Mouse (Mus musculus) forebrain, embryonic 16.5 days (tissue): ENCODE results near the gene Rnaseh2c. TPM values are rescaled to one million over a fixed set of nuclear protein-coding genes. Genes with fewer than 3 reads are reported as not detected.
A peak's percentile ranks its signal among the peaks of the same experiment; 100 is the strongest.

Experiments used
- ATAC-seq: fragments of 200-750 bp; cut with Nextera tagmentation; 2 replicates; pipeline ENCODE4 v1.8.0; 2017; ENCODE audit warnings: mild to moderate bottlenecking, moderate library complexity
- H3K27ac ChIP-seq: fragments of 300-500 bp; sonication (generic); 2 replicates; pipeline ENCODE4 v1.5.1; 2014; ENCODE audit warnings: low read length, control low read depth
- H3K27me3 ChIP-seq: fragments of 300-500 bp; sonication (generic); replicated peaks from 2 replicates; pipeline ENCODE4 v1.6.1; 2014; ENCODE audit warnings: low read length; ENCODE audit not compliant: control insufficient read depth, insufficient read depth
- H3K36me3 ChIP-seq: fragments of 300-500 bp; sonication (generic); 2 replicates; pipeline ENCODE4 v1.6.1; 2014; ENCODE audit not compliant: control insufficient read depth, insufficient read depth
- H3K4me1 ChIP-seq: fragments of 300-500 bp; sonication (generic); replicated peaks from 2 replicates; pipeline ENCODE4 v1.6.1; 2014; ENCODE audit warnings: low read length; ENCODE audit not compliant: control insufficient read depth, insufficient read depth
- H3K4me2 ChIP-seq: fragments of 300-500 bp; sonication (generic); 2 replicates; pipeline ENCODE4 v1.6.1; 2014; ENCODE audit warnings: mild to moderate bottlenecking, low read length, control low read depth
- H3K4me3 ChIP-seq: fragments of 300-500 bp; sonication (generic); replicated peaks from 2 replicates; pipeline ENCODE4 v1.5.1; 2014; ENCODE audit warnings: mild to moderate bottlenecking, low read length, control low read depth
- H3K9ac ChIP-seq: fragments of 300-500 bp; sonication (generic); replicated peaks from 2 replicates; pipeline ENCODE4 v1.6.1; 2014; ENCODE audit warnings: low read depth, low read length, control low read depth
- H3K9me3 ChIP-seq: fragments of 300-500 bp; sonication (generic); 2 replicates; pipeline ENCODE4 v1.6.1; 2016; ENCODE audit warnings: low read length; ENCODE audit not compliant: control insufficient read depth
- WGBS: fragments of 180-500 bp; shearing (Covaris S2); extraction: QIAGEN DNeasy Blood & Tissue Kit; methylation state at CpG from one replicate; pipeline ENCODE4 v1.1.7; 2014; 5-methylcytosine and 5-hydroxymethylcytosine counted together
- polyA plus RNA-seq: library from polyadenylated mRNA; unstranded; fragments of >200 nt; fragmentation: Nextera tagmentation; extraction: Ambion mirVana; gene quantifications from 2 replicates; pipeline ENCODE4 v1.2.1, GENCODE M21; 2015

The Rnaseh2c gene
- polyA plus RNA-seq, 1 experiment from 2014 or later, result 81.0 TPM

DNA sequence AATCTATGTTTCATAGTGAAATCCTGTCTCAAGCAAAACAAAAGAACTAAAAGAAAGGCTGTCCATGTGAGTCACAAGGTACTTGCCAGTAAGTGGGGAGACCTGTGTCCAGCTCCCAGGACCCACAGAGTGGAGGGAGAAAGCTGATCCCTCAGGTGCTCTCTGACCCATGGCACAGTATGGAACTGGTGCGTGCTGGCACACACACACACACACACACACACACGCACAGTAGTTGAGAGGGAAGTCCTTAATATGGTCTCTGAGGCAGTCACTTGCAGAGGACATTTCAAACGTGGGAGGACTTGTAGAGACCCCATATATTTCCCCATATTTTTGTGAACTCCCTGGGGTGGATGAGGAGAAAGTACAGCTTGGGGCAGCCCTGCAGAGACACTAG lies 39.8 kb upstream of the Rnaseh2c start:
- Histone ChIP-seq H3K4me3 (no peak overlapping the region), H3K27me3 (peaks cover 70% of the 10 kb centered on the region), H3K9ac (no peak overlapping the region), H3K9me3 (no peaks in the 10 kb centered on the region), H3K36me3 (no peaks in the 10 kb centered on the region), H3K4me2 (no peak overlapping the region), H3K4me1 (peaks cover 14% of the 10 kb centered on the region), H3K27ac (no peak overlapping the region)
- ATAC-seq, result no peak
- WGBS, result 57% methylated on average over 3 of the region's 3 CpGs

DNA sequence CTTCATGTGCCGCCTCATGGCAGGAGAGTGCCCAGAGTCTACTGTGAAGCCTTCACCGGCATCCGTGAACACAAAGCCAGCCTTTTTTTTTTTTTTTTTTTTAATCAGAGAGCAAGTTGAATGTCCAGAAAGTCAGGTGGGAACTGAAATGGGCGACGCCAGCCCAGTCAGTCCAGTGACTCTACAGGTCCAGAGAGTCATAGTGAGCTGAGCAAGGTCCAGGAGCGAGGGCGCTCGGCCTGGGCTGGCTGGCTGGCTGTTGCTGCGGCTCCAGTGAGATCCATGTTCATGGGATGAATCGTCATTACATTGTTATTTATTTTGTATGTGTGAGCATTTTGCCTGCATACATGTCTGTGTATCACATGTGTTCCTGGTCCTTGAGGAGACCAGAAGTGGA lies 38.9 kb upstream of the Rnaseh2c start:
- WGBS, result 88% methylated on average over 10 of the region's 10 CpGs
- H3K9ac ChIP-seq, result no peak overlapping the region
- H3K27ac ChIP-seq, result no peak overlapping the region
- peaks cover 18% of the 10 kb centered on the region for H3K4me1 ChIP-seq
- no peak overlapping the region for H3K4me3 ChIP-seq
- no peaks in the 10 kb centered on the region for H3K36me3 ChIP-seq
- no peak overlapping the region for H3K4me2 ChIP-seq
- no peaks in the 10 kb centered on the region for H3K9me3 ChIP-seq
- H3K27me3 ChIP-seq, result peaks cover 64% of the 10 kb centered on the region
- ATAC-seq, result no peak

DNA sequence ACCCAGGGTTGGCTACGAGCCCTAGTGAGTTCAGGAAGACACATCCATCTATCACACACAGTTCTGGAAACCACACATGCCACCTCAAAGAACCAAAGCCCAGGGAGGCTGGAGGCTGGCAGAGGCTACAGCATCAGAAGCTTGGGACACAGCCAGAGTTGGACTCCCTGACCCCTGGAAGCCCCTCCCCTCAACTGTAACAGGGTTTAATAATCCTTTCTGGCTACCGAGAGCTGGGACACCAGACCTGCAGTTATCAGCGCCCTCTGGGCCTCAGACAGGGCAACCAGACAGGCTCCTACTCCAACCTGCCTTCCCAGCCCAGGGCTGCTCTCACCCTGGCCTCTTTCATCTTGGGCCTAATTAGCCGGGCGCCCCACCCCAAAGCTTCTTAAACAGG lies 35.4 kb upstream of the Rnaseh2c start:
- 62% methylated on average over 5 of the region's 5 CpGs for WGBS
- H3K9me3 ChIP-seq, result no peaks in the 10 kb centered on the region
- no peak overlapping the region for H3K4me2 ChIP-seq
- H3K27ac ChIP-seq, result no peak overlapping the region
- no peaks in the 10 kb centered on the region for H3K36me3 ChIP-seq
- H3K9ac ChIP-seq, result no peak overlapping the region
- H3K27me3 ChIP-seq, result peaks cover 29% of the 10 kb centered on the region
- no peak for ATAC-seq
- H3K4me1 ChIP-seq, result peaks cover 16% of the 10 kb centered on the region
- no peak overlapping the region for H3K4me3 ChIP-seq

DNA sequence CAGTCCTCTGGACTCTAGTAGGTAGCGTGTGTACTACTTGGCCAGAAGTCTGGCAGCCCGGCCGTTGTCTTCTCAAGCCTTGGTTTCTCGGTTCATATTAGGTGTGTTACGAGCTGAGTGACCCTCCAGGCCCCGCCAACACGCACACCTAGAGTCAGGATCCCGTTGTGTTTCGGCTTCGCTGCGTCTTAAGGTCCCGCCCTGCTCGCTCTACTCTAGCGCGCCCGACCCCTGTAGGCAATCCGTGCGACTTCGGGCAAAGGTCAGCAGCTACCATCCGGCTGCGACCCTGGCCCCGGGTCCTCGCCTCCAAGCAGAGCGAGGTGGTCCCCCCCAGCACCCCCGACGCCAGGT lies 34.5 kb upstream of the Rnaseh2c start:
- Histone ChIP-seq H3K4me1 (peaks cover 16% of the 10 kb centered on the region), H3K27me3 (peaks cover 21% of the 10 kb centered on the region), H3K4me2 (peak overlapping the region; percentile 96), H3K9ac (peak overlapping the region; percentile 78), H3K4me3 (peak overlapping the region; percentile 86), H3K27ac (peak overlapping the region; percentile 82), H3K36me3 (no peaks in the 10 kb centered on the region), H3K9me3 (no peaks in the 10 kb centered on the region)
- ATAC-seq, result peak; percentile 23
- under 1% methylated on average over 26 of the region's 26 CpGs for WGBS

DNA sequence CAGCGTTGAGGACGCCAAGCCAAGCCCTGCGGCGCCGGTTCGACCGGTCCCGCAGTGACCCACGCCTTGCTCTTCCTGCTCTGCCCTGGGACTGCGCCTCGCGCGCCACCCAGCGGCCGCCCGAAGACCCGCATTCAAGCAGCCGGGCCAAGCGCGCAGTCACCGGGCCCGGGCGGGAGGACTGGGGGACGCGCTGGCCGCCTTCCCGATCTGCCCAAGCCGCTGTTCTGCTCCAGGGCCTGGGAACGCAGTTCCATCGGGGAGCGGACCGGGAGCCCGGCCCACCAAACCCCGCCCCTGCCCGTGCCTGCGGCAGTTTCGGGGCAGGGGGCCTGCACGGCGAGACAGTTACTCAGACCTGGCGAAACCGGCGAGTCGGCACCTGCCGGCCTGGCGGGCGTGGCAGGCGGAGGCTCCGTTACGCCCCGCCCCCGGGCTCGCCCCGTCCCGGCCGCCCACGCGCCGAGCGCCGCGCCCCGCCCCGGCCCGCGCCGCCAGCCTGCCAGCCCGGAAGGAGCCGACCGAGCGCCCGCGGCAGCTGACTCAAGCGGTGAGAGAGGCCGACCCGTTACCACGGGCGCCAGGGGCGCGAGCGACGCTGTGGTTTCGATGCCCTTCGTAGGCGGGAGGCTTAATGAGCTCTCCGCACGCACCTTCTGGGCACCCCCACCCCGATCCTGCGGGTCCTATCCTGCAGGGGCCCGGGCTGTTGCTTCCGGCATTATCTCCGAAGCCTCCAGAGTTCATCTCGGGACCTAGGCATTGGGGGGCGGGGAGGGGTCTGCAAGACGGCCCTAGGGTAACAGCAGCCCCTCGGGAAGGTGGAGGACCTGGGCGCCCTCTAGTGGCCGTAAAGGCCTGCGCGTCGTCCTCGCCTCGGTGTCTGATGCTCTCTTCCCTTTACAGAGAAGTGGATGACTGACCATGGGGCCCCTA lies 33.9 kb upstream of the Rnaseh2c start, which contains the start of gene Ap5b1:
TSS of gene Ap5b1 (plus strand) at position 492 of the 936 bp plus-strand sequence.
- Histone ChIP-seq H3K27me3 (peaks cover 16% of the 10 kb centered on the region), H3K4me3 (peak within 1 kb of the TSS; percentile 86), H3K27ac (peak within 1 kb of the TSS; percentile 82), H3K9ac (peak within 1 kb of the TSS; percentile 78), H3K4me2 (peak within 1 kb of the TSS; percentile 96), H3K9me3 (no peaks in the 10 kb centered on the region), H3K36me3 (no peaks in the 10 kb centered on the region), H3K4me1 (peaks cover 16% of the 10 kb centered on the region)
- peak; percentile 91 for ATAC-seq
- under 1% methylated on average over 86 of the region's 102 CpGs for WGBS

DNA sequence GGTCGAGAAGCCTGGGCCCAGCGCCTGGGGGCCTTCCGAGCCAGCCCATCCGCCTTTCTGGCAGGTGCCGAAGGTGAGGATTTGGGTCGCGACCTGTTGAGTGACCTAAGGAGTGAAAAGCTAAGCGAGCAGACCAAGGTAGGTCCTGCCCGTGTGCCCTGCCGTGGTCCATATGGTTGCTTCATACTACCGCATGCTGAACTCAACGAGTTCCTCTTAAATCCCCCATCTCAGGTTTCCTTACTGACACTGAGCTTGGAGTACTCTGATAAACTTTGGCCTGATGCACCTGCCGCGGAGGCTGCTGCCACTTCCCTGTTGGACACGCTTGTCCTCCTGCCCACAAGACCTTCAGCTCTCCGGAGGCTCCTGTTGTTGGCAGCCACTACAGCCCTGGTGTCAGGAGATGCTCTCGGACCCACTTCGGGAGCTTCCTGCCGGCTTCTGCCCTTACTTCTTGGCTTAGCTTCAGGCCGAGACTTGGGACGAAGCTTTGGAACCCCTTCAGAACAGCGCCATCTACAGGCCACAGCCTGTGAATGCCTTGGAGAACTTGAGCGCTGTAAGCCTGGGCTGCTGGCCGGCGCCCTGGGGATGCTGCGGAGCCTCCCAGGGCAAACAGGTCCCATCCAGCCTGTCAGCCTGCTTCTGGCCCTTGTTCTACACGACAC lies 33.1 kb upstream of the Rnaseh2c start:
- peak overlapping the region; percentile 86 for H3K4me3 ChIP-seq
- 6% methylated on average over 27 of the region's 27 CpGs for WGBS
- ATAC-seq, result peak; percentile 8; the same call in 1 of the 2 replicates
- H3K9me3 ChIP-seq, result no peaks in the 10 kb centered on the region
- H3K4me1 ChIP-seq, result peaks cover 16% of the 10 kb centered on the region
- H3K27me3 ChIP-seq, result peaks cover 11% of the 10 kb centered on the region
- H3K9ac ChIP-seq, result peak overlapping the region; percentile 78
- H3K36me3 ChIP-seq, result no peaks in the 10 kb centered on the region
- H3K4me2 ChIP-seq, result peak overlapping the region; percentile 96
- no peak overlapping the region for H3K27ac ChIP-seq

DNA sequence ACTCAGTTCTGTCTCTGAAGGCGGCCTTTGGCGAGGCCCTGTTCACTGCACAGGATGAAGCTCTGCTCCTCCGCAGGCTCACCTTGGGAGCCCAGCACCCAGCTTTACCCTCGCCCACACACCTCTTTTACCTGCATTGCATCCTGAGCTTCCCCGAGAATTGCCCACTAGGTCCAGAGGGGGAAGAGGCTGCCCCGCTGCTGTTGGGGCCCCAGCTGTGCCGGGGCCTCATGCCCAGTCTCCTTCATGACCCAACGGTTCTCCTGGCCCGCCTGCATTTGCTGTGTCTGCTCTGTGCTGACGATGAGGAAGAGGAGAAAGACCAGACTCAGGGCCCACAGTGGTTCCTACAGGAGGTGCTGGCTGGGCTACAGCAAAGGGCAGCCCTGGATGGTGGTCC lies 32.2 kb upstream of the Rnaseh2c start:
- H3K4me1 ChIP-seq, result peaks cover 16% of the 10 kb centered on the region
- 91% methylated on average over 10 of the region's 10 CpGs for WGBS
- no peak overlapping the region for H3K4me3 ChIP-seq
- H3K36me3 ChIP-seq, result no peaks in the 10 kb centered on the region
- H3K9me3 ChIP-seq, result no peaks in the 10 kb centered on the region
- H3K9ac ChIP-seq, result no peak overlapping the region
- no peak for ATAC-seq
- H3K27ac ChIP-seq, result no peak overlapping the region
- H3K27me3 ChIP-seq, result peaks cover 7% of the 10 kb centered on the region
- no peak overlapping the region for H3K4me2 ChIP-seq

DNA sequence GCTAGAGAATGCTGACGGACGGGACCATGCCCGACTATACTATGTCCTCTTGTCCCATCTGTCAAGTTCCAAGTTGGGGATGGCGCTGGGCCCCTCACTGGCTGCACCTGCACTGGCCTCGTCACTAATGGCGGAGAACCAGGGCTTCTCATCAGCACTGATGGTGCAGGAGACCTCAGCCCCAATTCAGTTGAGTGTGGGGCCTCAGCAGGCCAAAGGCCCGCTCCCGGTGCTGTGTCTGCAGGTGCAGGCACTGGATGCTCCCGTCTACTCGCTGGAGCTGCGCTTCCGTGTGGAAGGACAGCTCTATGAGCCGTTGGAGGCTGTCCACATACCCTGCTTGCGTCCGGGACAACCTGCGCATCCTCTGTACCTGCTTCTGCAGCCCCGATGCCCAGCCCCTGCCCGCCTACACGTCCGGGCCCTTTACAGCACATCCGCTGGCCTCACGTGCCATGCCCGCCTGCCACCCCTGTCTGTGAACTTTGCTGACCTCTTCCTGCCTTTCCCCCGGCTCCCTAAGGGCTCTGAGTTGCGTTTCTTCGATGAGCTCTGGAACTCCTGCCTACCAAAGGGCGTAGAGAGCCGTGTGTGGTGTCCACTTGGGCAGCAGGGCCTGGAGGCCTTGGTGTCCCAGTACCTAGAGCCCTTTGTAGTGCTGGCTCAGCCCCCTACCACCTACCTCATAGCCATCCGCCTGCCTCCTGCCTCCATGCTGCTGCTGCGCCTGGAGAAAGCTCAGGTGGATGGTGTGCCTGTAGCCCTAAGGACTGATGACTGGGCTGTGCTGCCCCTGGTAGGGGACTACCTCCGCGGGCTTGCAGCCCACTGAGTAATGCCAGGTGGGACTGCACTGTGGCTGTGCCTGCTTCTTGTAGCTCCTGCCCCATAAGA lies 31.1 kb upstream of the Rnaseh2c start:
- H3K4me2 ChIP-seq, result no peak overlapping the region
- no peak overlapping the region for H3K27ac ChIP-seq
- H3K9me3 ChIP-seq, result no peaks in the 10 kb centered on the region
- no peak for ATAC-seq
- peaks cover 16% of the 10 kb centered on the region for H3K4me1 ChIP-seq
- H3K4me3 ChIP-seq, result no peak overlapping the region
- no peaks in the 10 kb centered on the region for H3K36me3 ChIP-seq
- 90% methylated on average over 32 of the region's 32 CpGs for WGBS
- peaks cover 3% of the 10 kb centered on the region; the same call in 1 of the 2 replicates for H3K27me3 ChIP-seq
- no peak overlapping the region for H3K9ac ChIP-seq

DNA sequence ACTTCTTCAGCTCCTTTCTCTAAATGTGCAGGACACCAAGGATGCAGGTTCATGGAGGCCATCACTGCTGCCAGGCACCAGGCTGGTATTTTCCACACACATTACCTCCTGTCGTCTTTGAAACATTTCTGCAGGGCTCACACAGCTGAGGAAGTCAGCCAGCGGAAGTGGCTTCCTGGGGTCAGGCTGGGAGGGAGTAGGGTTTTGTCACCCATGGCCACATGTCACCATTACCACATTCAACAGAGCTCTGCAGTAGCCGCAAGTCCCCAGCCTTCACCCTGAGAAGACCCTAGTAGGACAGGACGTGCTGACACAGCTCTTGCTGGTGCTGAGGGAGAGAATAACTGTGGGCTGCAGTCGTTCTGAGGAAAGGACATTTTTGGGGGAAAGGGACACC lies 29.8 kb upstream of the Rnaseh2c start:
- Histone ChIP-seq H3K9ac (no peak overlapping the region), H3K27ac (no peak overlapping the region), H3K4me3 (no peak overlapping the region), H3K9me3 (no peaks in the 10 kb centered on the region), H3K27me3 (no peaks in the 10 kb centered on the region), H3K36me3 (no peaks in the 10 kb centered on the region), H3K4me2 (no peak overlapping the region), H3K4me1 (peaks cover 15% of the 10 kb centered on the region)
- WGBS, result 88% methylated on average over 5 of the region's 5 CpGs
- no peak for ATAC-seq
